Comparison of ENCODE assay signal across 21 mouse cellular contexts in genomic region chr10:19570716-19571115, GRCm38 (mm10). TPM values are rescaled to one million over a fixed set of nuclear protein-coding genes. Genes with fewer than 3 reads are reported as not detected.
DNase-seq lines count a peak whose midpoint lies in the region; ATAC-seq lines count a peak whose summit lies in the region.
"Had no signal": no experiment of that assay in that cellular context is flagged by ENCODE, and none has a peak within 500 bp of the region (broad histone marks: within the 10 kb centered on the region; RNA-seq: fewer than 3 reads in every experiment).

No protein-coding gene starts in this region.

- H3K4me2 ChIP-seq in heart, embryonic 16.5 days (ENCODE audit: low read depth, low read length): no peak overlapping the region
- no peak overlapping the region for H3K4me2 ChIP-seq in lung, embryonic 16.5 days (ENCODE audit: low read depth, low read length)
- no peak overlapping the region for H3K4me2 ChIP-seq in liver, embryonic 16.5 days (ENCODE audit: low read depth, low read length)
- H3K4me2 ChIP-seq in stomach, embryonic 16.5 days (ENCODE audit: low read depth, low read length): no peak overlapping the region
- H3K4me2 ChIP-seq: embryonic facial prominence, embryonic 15.5 days; forebrain, embryonic 12.5 days; hindbrain, embryonic 15.5 days; neural tube, embryonic 13.5 days had no signal

- H3K36me3 ChIP-seq in heart, embryonic 16.5 days (ENCODE audit: control insufficient read depth, insufficient read depth): no peaks in the 10 kb centered on the region
- no peaks in the 10 kb centered on the region for H3K36me3 ChIP-seq in lung, embryonic 16.5 days (ENCODE audit: control insufficient read depth, insufficient read depth, low read length)
- H3K36me3 ChIP-seq in liver, embryonic 16.5 days (ENCODE audit: control insufficient read depth, insufficient read depth): no peaks in the 10 kb centered on the region
- H3K36me3 ChIP-seq in stomach, embryonic 16.5 days (ENCODE audit: control insufficient read depth, insufficient read depth, low read length): no peaks in the 10 kb centered on the region
- H3K36me3 ChIP-seq: embryonic facial prominence, embryonic 15.5 days; forebrain, embryonic 12.5 days; hindbrain, embryonic 15.5 days; neural tube, embryonic 13.5 days had no signal

- no peak overlapping the region for H3K4me3 ChIP-seq in heart, embryonic 16.5 days (ENCODE audit: low read length)
- no peak overlapping the region for H3K4me3 ChIP-seq in lung, embryonic 16.5 days (ENCODE audit: low read length)
- no peak overlapping the region for H3K4me3 ChIP-seq in liver, embryonic 16.5 days (ENCODE audit: low read depth, low read length)
- H3K4me3 ChIP-seq in stomach, embryonic 16.5 days (replicated peaks; ENCODE audit: low read length): no peak overlapping the region
- H3K4me3 ChIP-seq: embryonic facial prominence, embryonic 15.5 days; forebrain, embryonic 12.5 days; hindbrain, embryonic 15.5 days; neural tube, embryonic 13.5 days had no signal

- no peak overlapping the region for H3K9ac ChIP-seq in heart, embryonic 16.5 days (ENCODE audit: low read length)
- no peak overlapping the region for H3K9ac ChIP-seq in lung, embryonic 16.5 days (ENCODE audit: low read length)
- H3K9ac ChIP-seq in liver, embryonic 16.5 days (ENCODE audit: low read depth, low read length): no peak overlapping the region
- no peak overlapping the region for H3K9ac ChIP-seq in stomach, embryonic 16.5 days (ENCODE audit: low read length)
- H3K9ac ChIP-seq: embryonic facial prominence, embryonic 15.5 days; forebrain, embryonic 12.5 days; hindbrain, embryonic 15.5 days; neural tube, embryonic 13.5 days had no signal

- 34% methylated on average over 1 of the region's 1 CpGs for WGBS in heart, embryonic 16.5 days
- WGBS in lung, embryonic 16.5 days: 37% methylated on average over 1 of the region's 1 CpGs
- WGBS in liver, embryonic 16.5 days (ENCODE audit: insufficient replicate concordance): 29% methylated on average over 1 of the region's 1 CpGs
- 51% methylated on average over 1 of the region's 1 CpGs for WGBS in stomach, embryonic 16.5 days

- no peaks in the 10 kb centered on the region for H3K9me3 ChIP-seq in heart, embryonic 16.5 days (replicated peaks; ENCODE audit: control insufficient read depth, low read length)
- no peaks in the 10 kb centered on the region for H3K9me3 ChIP-seq in lung, embryonic 16.5 days (ENCODE audit: control insufficient read depth, low read length)
- H3K9me3 ChIP-seq in liver, embryonic 16.5 days (replicated peaks; ENCODE audit: control insufficient read depth, low read length): no peaks in the 10 kb centered on the region
- H3K9me3 ChIP-seq in stomach, embryonic 16.5 days (replicated peaks; ENCODE audit: control insufficient read depth, low read length): no peaks in the 10 kb centered on the region
- H3K9me3 ChIP-seq: embryonic facial prominence, embryonic 15.5 days; forebrain, embryonic 12.5 days; hindbrain, embryonic 15.5 days; neural tube, embryonic 13.5 days had no signal

- no peak for DNase-seq in heart, postnatal 14 days
- no peak for DNase-seq in lung, postnatal 4 days
- no peak for DNase-seq in B cell, adult 2 months
- no peak for DNase-seq in left cerebral cortex, postnatal 25 days (ENCODE audit: low spot score in 2 of 2)
- DNase-seq: cerebellum, adult 8-10 months; kidney, adult 8-10 months; kidney, postnatal 4 days; layer of hippocampus, postnatal 36 days; right cerebral cortex, postnatal 4 days had no signal

- 0 out of 2 replicates have a peak, but pooled peaks cover 4% of the 10 kb centered on the region for H3K4me1 ChIP-seq in heart, embryonic 16.5 days (ENCODE audit: control insufficient read depth, insufficient read depth, low read length)
- H3K4me1 ChIP-seq in lung, embryonic 16.5 days (replicated peaks; ENCODE audit: control insufficient read depth, insufficient read depth, low read length): no peaks in the 10 kb centered on the region
- no peaks in the 10 kb centered on the region; the same call in 1 of the 2 replicates for H3K4me1 ChIP-seq in liver, embryonic 16.5 days (ENCODE audit: control insufficient read depth, low read depth, low read length)
- H3K4me1 ChIP-seq in stomach, embryonic 16.5 days (ENCODE audit: control insufficient read depth, insufficient read depth, low read length): 0 out of 2 replicates have a peak, but pooled peaks cover 4% of the 10 kb centered on the region
- H3K4me1 ChIP-seq: embryonic facial prominence, embryonic 15.5 days; forebrain, embryonic 12.5 days; hindbrain, embryonic 15.5 days; neural tube, embryonic 13.5 days had no signal

- intact Hi-C loops in heart, postnatal 14 days (cut with DNase I): no loop called here
- intact Hi-C loops in left cerebral cortex, postnatal 25 days (cut with DNase I): no loop called here

- ATAC-seq in heart, embryonic 16.5 days (replicated peaks; ENCODE audit: extremely low read depth, insufficient read depth, low FRiP score): no peak
- ATAC-seq in lung, embryonic 16.5 days (ENCODE audit: low read depth): no peak
- ATAC-seq in liver, embryonic 16.5 days (ENCODE audit: low read depth): no peak
- ATAC-seq in stomach, embryonic 16.5 days (ENCODE audit: insufficient read depth, low FRiP score): no peak

- peak overlapping the region; percentile 30; the same call in 1 of the 2 replicates for H3K27ac ChIP-seq in heart, embryonic 16.5 days (ENCODE audit: low read length)
- peak overlapping the region; percentile 3; the same call in 1 of the 2 replicates for H3K27ac ChIP-seq in lung, embryonic 16.5 days (ENCODE audit: low read length)
- peak overlapping the region; percentile 43; the same call in 1 of the 2 replicates for H3K27ac ChIP-seq in liver, embryonic 16.5 days (ENCODE audit: low read length)
- H3K27ac ChIP-seq in stomach, embryonic 16.5 days (ENCODE audit: low read length): peak overlapping the region; percentile 34; the same call in 1 of the 2 replicates
- H3K27ac ChIP-seq: embryonic facial prominence, embryonic 15.5 days; forebrain, embryonic 12.5 days; hindbrain, embryonic 15.5 days; neural tube, embryonic 13.5 days had no signal

- no peaks in the 10 kb centered on the region for H3K27me3 ChIP-seq in heart, embryonic 16.5 days (ENCODE audit: control insufficient read depth, insufficient read depth, low read length)
- no peaks in the 10 kb centered on the region for H3K27me3 ChIP-seq in lung, embryonic 16.5 days (ENCODE audit: control insufficient read depth, insufficient read depth, low read depth, low read length)
- H3K27me3 ChIP-seq in liver, embryonic 16.5 days (ENCODE audit: control insufficient read depth, insufficient read depth, low read depth, low read length): no peaks in the 10 kb centered on the region
- H3K27me3 ChIP-seq in stomach, embryonic 16.5 days (ENCODE audit: control insufficient read depth, insufficient read depth, low read length): no peaks in the 10 kb centered on the region
- H3K27me3 ChIP-seq: embryonic facial prominence, embryonic 15.5 days; forebrain, embryonic 12.5 days; hindbrain, embryonic 15.5 days; neural tube, embryonic 13.5 days had no signal

RNA-seq across cellular contexts. Expression of gene Ifngr1, which starts 21.0 kb away (rescaled TPM):
- 50.2 and 69.7 TPM in 2 replicates for polyA plus RNA-seq in heart, embryonic 16.5 days (2015; fragmentation: Nextera tagmentation; extraction: Ambion mirVana)
- 10 to 100 TPM; 57.1 to 63.8 TPM for total RNA-seq in heart, postnatal 14 days (2021)
- 79.0 and 85.5 TPM in 2 replicates for polyA plus RNA-seq in lung, embryonic 16.5 days (2015; fragmentation: Nextera tagmentation; extraction: Ambion mirVana)
- 49.1 and 49.9 TPM in 2 replicates for polyA plus RNA-seq in liver, embryonic 16.5 days (2015; fragmentation: Nextera tagmentation; extraction: Ambion mirVana)
- polyA plus RNA-seq in stomach, embryonic 16.5 days (2015; fragmentation: Nextera tagmentation; extraction: Ambion mirVana): 75.3 and 79.8 TPM in 2 replicates
- total RNA-seq in left cerebral cortex, postnatal 25 days (2021): 10 to 100 TPM; 19.9 to 20.9 TPM

RNA-seq across cellular contexts. Expression of gene Il22ra2, which starts 51.1 kb away (rescaled TPM):
- not detected in 2 replicates for polyA plus RNA-seq in heart, embryonic 16.5 days (2015; fragmentation: Nextera tagmentation; extraction: Ambion mirVana)
- total RNA-seq in heart, postnatal 14 days (2021): not detected
- polyA plus RNA-seq in lung, embryonic 16.5 days (2015; fragmentation: Nextera tagmentation; extraction: Ambion mirVana): not detected in 2 replicates
- polyA plus RNA-seq in liver, embryonic 16.5 days (2015; fragmentation: Nextera tagmentation; extraction: Ambion mirVana): 0.05 TPM in 1 of 2 replicates, not detected in the other
- polyA plus RNA-seq in stomach, embryonic 16.5 days (2015; fragmentation: Nextera tagmentation; extraction: Ambion mirVana): not detected in 2 replicates
- not detected for total RNA-seq in left cerebral cortex, postnatal 25 days (2021)
- total RNA-seq: ES-E14; layer of hippocampus, postnatal 36 days; midbrain, postnatal 0 days had no signal
- polyA plus RNA-seq: brain, embryonic 14.5 days; forebrain, embryonic 12.5 days; hindbrain, embryonic 15.5 days; midbrain, postnatal 0 days; neural tube, embryonic 13.5 days; stomach, embryonic 14.5 days had no signal
